Mouse (Mus musculus) erythroblast, adult 5-6 weeks (primary cell): ENCODE measurements around the gene Hand2. TPM values are rescaled to one million over a fixed set of nuclear protein-coding genes. Genes with fewer than 3 reads are reported as not detected.

ENCODE experiments used
- ATAC-seq: replicated peaks from 2 replicates; pipeline ENCODE4 v1.8.0; 2016; ENCODE audit warnings: moderate number of reproducible peaks, mild to moderate bottlenecking, moderate TSS enrichment, inconsistent platforms; ENCODE audit not compliant: poor library complexity, low FRiP score, severe bottlenecking
- total RNA-seq, 2 experiments: library from RNA; stranded (forward) in 1 of 2; stranded (reverse) in 1 of 2; fragments of 150-400 nt in 1 of 2; fragments of 200-764, 138-1000 nt in 1 of 2; gene quantifications; 2 replicates each; pipeline versions ENCODE4 v1.2.3 to v1.2.4; 2015 to 2017; ENCODE audit warnings: low replicate concordance in 2 of 2

Hand2 gene
- total RNA-seq, 2 experiments from 2014 or later, result not detected

GRCm38 (mm10) chr8:57362881-57363280, 42.1 kb downstream of the Hand2 start:
- ATAC-seq, result no peak

- no peak for ATAC-seq
Measured at GRCm38 (mm10) chr8:57374044-57374443, 53.3 kb downstream of the Hand2 start.

Other genes with a start within 250 kb of the Hand2 start
- 2.5 TPM in 1 of 2 replicates, not detected in the other for gene Scrg1, start 134.9 kb downstream of the Hand2 start, total RNA-seq (2015; ENCODE audit: low replicate concordance)
- 2.2 and 4.2 TPM in 2 replicates for gene Scrg1, start 134.9 kb downstream of the Hand2 start, total RNA-seq (2017; ENCODE audit: low replicate concordance)
- gene Sap30, start 166.9 kb downstream of the Hand2 start, total RNA-seq (2015; ENCODE audit: low replicate concordance), result 13.8 and 19.9 TPM in 2 replicates
- 13.5 and 35.7 TPM in 2 replicates for gene Sap30, start 166.9 kb downstream of the Hand2 start, total RNA-seq (2017; ENCODE audit: low replicate concordance)
- gene Hmgb2, start 190.9 kb downstream of the Hand2 start, total RNA-seq (2015; ENCODE audit: low replicate concordance), result 217 and 220 TPM in 2 replicates
- 219 and 371 TPM in 2 replicates for gene Hmgb2, start 190.9 kb downstream of the Hand2 start, total RNA-seq (2017; ENCODE audit: low replicate concordance)